Mouse (Mus musculus) spleen, postnatal 0 days (tissue): ENCODE measurements around the gene Kcne1. TPM values are rescaled to one million over a fixed set of nuclear protein-coding genes. Genes with fewer than 3 reads are reported as not detected.

ENCODE experiments used
- polyA plus RNA-seq: library from polyadenylated mRNA; unstranded; fragments of >200 nt; fragmentation: Nextera tagmentation; extraction: Ambion mirVana; gene quantifications from 2 replicates; pipeline ENCODE4 v1.2.1, GENCODE M21; 2015

Kcne1 gene
- not detected in 2 replicates for polyA plus RNA-seq

DNA sequence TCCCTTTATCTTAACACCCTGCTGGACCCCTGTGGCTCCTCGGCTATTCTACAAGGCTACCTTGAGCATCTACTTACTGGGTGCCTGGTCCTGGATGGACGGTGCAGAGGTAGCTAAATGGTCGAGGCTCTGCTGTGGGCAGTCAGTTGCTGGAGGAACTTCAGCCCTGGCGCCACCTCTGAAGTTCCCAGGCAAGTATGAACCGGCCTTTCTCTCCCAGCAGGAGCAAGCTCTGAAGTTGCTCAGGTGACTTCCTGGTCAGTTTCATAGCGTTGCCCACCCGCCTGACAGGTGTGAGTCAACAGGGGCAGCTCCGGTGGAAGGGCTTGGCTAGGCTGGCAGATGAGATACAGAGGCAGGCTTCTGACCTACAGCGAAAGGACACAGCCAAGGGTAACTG lies at the start of gene Kcne1:
Gene Kcne1, minus strand, starts transcription at position 240 of the 400 bp plus-strand sequence.

GRCm38 (mm10) chr16:92321341-92321740 lies 37.9 kb downstream of the Kcne1 start, which contains the start of gene Fam243:
TSS of gene Fam243 (minus strand) at chr16:92321441.

GRCm38 (mm10) chr16:92300649-92301411 lies 58.4 kb downstream of the Kcne1 start, which contains the start of gene Smim11:
TSS of gene Smim11 (plus strand) at chr16:92301286.

Other genes starting within 250 kb of the Kcne1 start
- 0.15 TPM in 1 of 2 replicates, not detected in the other for gene Kcne2, start 67.1 kb downstream of the Kcne1 start, polyA plus RNA-seq
- 86.5 and 89.9 TPM in 2 replicates for gene Smim11, start 58.2 kb downstream of the Kcne1 start, polyA plus RNA-seq
- gene Fam243, start 38.0 kb downstream of the Kcne1 start, polyA plus RNA-seq, result not detected in 2 replicates
- gene Rcan1, start 111.4 kb upstream of the Kcne1 start, polyA plus RNA-seq, result 13.9 and 20.2 TPM in 2 replicates
- gene Clic6, start 126.3 kb upstream of the Kcne1 start, polyA plus RNA-seq, result 0.05 and 0.12 TPM in 2 replicates